Mouse (Mus musculus): ENCODE measurements around the gene Olfr135. TPM values are rescaled to one million over a fixed set of nuclear protein-coding genes. Genes with fewer than 3 reads are reported as not detected.

Olfr135 gene
- total RNA-seq (2021) = not detected
- long read RNA-seq, experiment 1 = 0 reads
- long read RNA-seq, experiment 2 = 0 reads

GRCm38 (mm10) chr17:38204035-38204434 is at the start of gene Olfr135:
TSS of gene Olfr135 (plus strand) at chr17:38204335.
- no peak for DNase-seq (ENCODE audit: low spot score in 2 of 2)

GRCm38 (mm10) chr17:38171088-38171487 is 33.0 kb upstream of the Olfr135 start, which contains the start of gene Olfr134:
TSS of gene Olfr134 (plus strand) at chr17:38171388.
- DNase-seq (ENCODE audit: low spot score in 2 of 2) = no peak

Other genes with a start within 250 kb of the Olfr135 start
- not detected for gene Olfr129, start 144.3 kb upstream of the Olfr135 start, total RNA-seq (2021)
- gene Olfr130, start 140.4 kb upstream of the Olfr135 start, total RNA-seq (2021) = not detected
- gene Olfr131, start 115.6 kb upstream of the Olfr135 start, total RNA-seq (2021) = not detected
- gene Olfr132, start 69.8 kb upstream of the Olfr135 start, total RNA-seq (2021) = not detected
- not detected for gene Olfr133, start 59.1 kb upstream of the Olfr135 start, total RNA-seq (2021)
- not detected for gene Olfr134, start 32.9 kb upstream of the Olfr135 start, total RNA-seq (2021)
- gene Olfr138, start 56.7 kb downstream of the Olfr135 start, total RNA-seq (2021) = not detected
- not detected for gene Olfr137, start 103.2 kb downstream of the Olfr135 start, total RNA-seq (2021)
- gene Olfr136, start 125.5 kb downstream of the Olfr135 start, total RNA-seq (2021) = not detected
- not detected for gene Esp36, start 215.8 kb downstream of the Olfr135 start, total RNA-seq (2021)

Measured in left cerebral cortex, adult 18-20 months (tissue).